Mouse (Mus musculus) MEL (cell line): Measurements from ENCODE around the gene Tmc6. TPM values are rescaled to one million over a fixed set of nuclear protein-coding genes. Genes with fewer than 3 reads are reported as not detected.
A peak's percentile ranks its signal among the peaks of the same experiment; 100 is the strongest.

Experiments
- DNase-seq: peaks from one replicate; pipeline ENCODE4 v3.0.0; 2011; ENCODE audit warnings: low read depth, low spot score
- H3K27ac ChIP-seq: 2 replicates; pipeline ENCODE4 v1.5.1; 2012; ENCODE audit warnings: low read depth, mild to moderate bottlenecking, control low read depth, low read length, moderate library complexity; ENCODE audit not compliant: control insufficient read depth
- H3K27me3 ChIP-seq, 2 experiments: fragments of 150-350 bp in 1 of 2; sonication (generic) in 1 of 2; 2 replicates each; pipeline ENCODE4 v1.6.1; 2012; ENCODE audit warnings: low read length in 2 of 2, mild to moderate bottlenecking in 2 of 2, improper control_type of control experiment in 1 of 2, moderate library complexity in 1 of 2; ENCODE audit not compliant: insufficient read depth in 2 of 2, control insufficient read depth in 1 of 2
- H3K36me3 ChIP-seq, 2 experiments: 2 replicates each; pipeline ENCODE4 v1.6.1; 2012 to 2014; ENCODE audit warnings: low read length in 2 of 2, improper control_type of control experiment in 1 of 2, inconsistent platforms in 1 of 2, mild to moderate bottlenecking in 1 of 2; ENCODE audit not compliant: insufficient read depth in 2 of 2, control insufficient read depth in 1 of 2
- H3K4me1 ChIP-seq, 2 experiments: fragments of 150-350 bp in 1 of 2; sonication (generic) in 1 of 2; 2 replicates each; pipeline ENCODE4 v1.6.1; 2012; ENCODE audit warnings: low read length in 2 of 2, improper control_type of control experiment in 1 of 2, mild to moderate bottlenecking in 1 of 2; ENCODE audit not compliant: insufficient read depth in 2 of 2, control insufficient read depth in 1 of 2
- H3K4me3 ChIP-seq, 2 experiments: fragments of 150-350 bp in 1 of 2; sonication (generic) in 1 of 2; 2 replicates each; pipeline ENCODE4 v1.5.1; 2012; ENCODE audit warnings: low read depth in 2 of 2, low read length in 2 of 2, mild to moderate bottlenecking in 2 of 2, moderate library complexity in 2 of 2, control low read depth in 1 of 2, improper control_type of control experiment in 1 of 2; ENCODE audit not compliant: control insufficient read depth in 1 of 2, insufficient read depth in 1 of 2
- H3K79me2 ChIP-seq: 2 replicates; pipeline ENCODE4 v1.6.1; 2012; ENCODE audit warnings: mild to moderate bottlenecking, low read length, moderate library complexity; ENCODE audit not compliant: control insufficient read depth, poor library complexity, insufficient read depth
- H3K9ac ChIP-seq: 2 replicates; pipeline ENCODE4 v1.6.1; 2012; ENCODE audit warnings: low read depth, mild to moderate bottlenecking, control low read depth, low read length, moderate library complexity; ENCODE audit not compliant: control insufficient read depth, poor library complexity, severe bottlenecking
- H3K9me3 ChIP-seq: fragments of 150-350 bp; sonication (generic); replicated peaks from 2 replicates; pipeline ENCODE4 v1.6.1; 2012; ENCODE audit warnings: mild to moderate bottlenecking, low read length, improper control_type of control experiment, moderate library complexity; ENCODE audit not compliant: insufficient read depth
- BHLHE40 ChIP-seq: IDR thresholded peaks from 2 replicates; pipeline ENCODE4 v1.6.1; 2012; ENCODE audit warnings: low read depth, mild to moderate bottlenecking, inconsistent platforms, low read length, improper control_type of control experiment, borderline replicate concordance
- CHD1 ChIP-seq: IDR thresholded peaks from 2 replicates; pipeline ENCODE4 v1.6.1; 2012; ENCODE audit warnings: low read depth, mild to moderate bottlenecking, inconsistent platforms, low read length, improper control_type of control experiment
- CHD2 ChIP-seq: IDR thresholded peaks from 2 replicates; pipeline ENCODE4 v1.6.1; 2011; ENCODE audit warnings: low read length, improper control_type of control experiment
- E2F4 ChIP-seq: IDR thresholded peaks from 2 replicates; pipeline ENCODE4 v1.6.1; 2011; ENCODE audit warnings: low read depth, low read length, improper control_type of control experiment, borderline replicate concordance
- ELF1 ChIP-seq: IDR thresholded peaks from 2 replicates; pipeline ENCODE4 v1.6.1; 2014; ENCODE audit warnings: low read depth, mild to moderate bottlenecking, inconsistent platforms, low read length, improper control_type of control experiment, moderate library complexity
- EP300 ChIP-seq, 2 experiments: IDR thresholded peaks; 2 replicates each; pipeline ENCODE4 v1.6.1; 2011; ENCODE audit warnings: improper control_type of control experiment in 2 of 2, low read length in 2 of 2, low read depth in 1 of 2, mild to moderate bottlenecking in 1 of 2
- ETS1 ChIP-seq: IDR thresholded peaks from 2 replicates; pipeline ENCODE4 v1.6.1; 2012; ENCODE audit warnings: low read depth, mild to moderate bottlenecking, inconsistent platforms, low read length, improper control_type of control experiment, moderate library complexity
- GABPA ChIP-seq: IDR thresholded peaks from 2 replicates; pipeline ENCODE4 v1.6.1; 2012; ENCODE audit warnings: low read depth, mild to moderate bottlenecking, inconsistent platforms, low read length, improper control_type of control experiment, moderate library complexity
- GATA1 ChIP-seq: IDR thresholded peaks from 2 replicates; pipeline ENCODE4 v1.6.1; 2011; ENCODE audit warnings: low read depth, low read length, improper control_type of control experiment
- HCFC1 ChIP-seq: IDR thresholded peaks from 2 replicates; pipeline ENCODE4 v1.6.1; 2012; ENCODE audit warnings: low read depth, mild to moderate bottlenecking, inconsistent platforms, low read length, improper control_type of control experiment, moderate library complexity
- MAFK ChIP-seq: IDR thresholded peaks from 2 replicates; pipeline ENCODE4 v1.6.1; 2011; ENCODE audit warnings: low read depth, mild to moderate bottlenecking, low read length, improper control_type of control experiment, borderline replicate concordance
- MAZ ChIP-seq: IDR thresholded peaks from 2 replicates; pipeline ENCODE4 v1.6.1; 2012; ENCODE audit warnings: low read depth, mild to moderate bottlenecking, inconsistent platforms, low read length, improper control_type of control experiment
- MEF2A ChIP-seq: IDR thresholded peaks from 2 replicates; pipeline ENCODE4 v1.6.1; 2014; ENCODE audit warnings: low read depth, mild to moderate bottlenecking, inconsistent platforms, low read length, improper control_type of control experiment; ENCODE audit not compliant: poor library complexity, insufficient replicate concordance, severe bottlenecking; ENCODE audit errors: extremely low read depth
- MXI1 ChIP-seq: IDR thresholded peaks from 2 replicates; pipeline ENCODE4 v1.6.1; 2011; ENCODE audit warnings: mild to moderate bottlenecking, low read depth, low read length, improper control_type of control experiment
- MYC ChIP-seq: IDR thresholded peaks from 2 replicates; pipeline ENCODE4 v1.6.1; 2011; ENCODE audit warnings: low read depth, mild to moderate bottlenecking, low read length, improper control_type of control experiment, moderate library complexity
- NRF1 ChIP-seq: IDR thresholded peaks from 2 replicates; pipeline ENCODE4 v1.6.1; 2014; ENCODE audit warnings: low read depth, mild to moderate bottlenecking, inconsistent platforms, low read length, improper control_type of control experiment, moderate library complexity; ENCODE audit not compliant: poor library complexity, insufficient read depth, severe bottlenecking
- POLR2A ChIP-seq, 2 experiments: IDR thresholded peaks; 2 replicates each; pipeline ENCODE4 v1.6.1; 2011 to 2012; ENCODE audit warnings: low read length in 2 of 2, mild to moderate bottlenecking in 2 of 2, control low read depth in 1 of 2, improper control_type of control experiment in 1 of 2, low read depth in 1 of 2, moderate library complexity in 1 of 2; ENCODE audit not compliant: control insufficient read depth in 1 of 2, insufficient read depth in 1 of 2, poor library complexity in 1 of 2
- POLR2AphosphoS2 ChIP-seq: IDR thresholded peaks from 2 replicates; pipeline ENCODE4 v1.6.1; 2011; ENCODE audit warnings: low read length, improper control_type of control experiment
- RAD21 ChIP-seq: IDR thresholded peaks from 2 replicates; pipeline ENCODE4 v1.6.1; 2011; ENCODE audit warnings: mild to moderate bottlenecking, low read depth, low read length, improper control_type of control experiment
- RCOR1 ChIP-seq: IDR thresholded peaks from 2 replicates; pipeline ENCODE4 v1.6.1; 2012; ENCODE audit warnings: low read depth, mild to moderate bottlenecking, inconsistent platforms, low read length, improper control_type of control experiment
- SIN3A ChIP-seq: IDR thresholded peaks from 2 replicates; pipeline ENCODE4 v1.6.1; 2012; ENCODE audit warnings: low read length, improper control_type of control experiment, inconsistent platforms
- SMC3 ChIP-seq: IDR thresholded peaks from 2 replicates; pipeline ENCODE4 v1.6.1; 2011; ENCODE audit warnings: low read depth, low read length, improper control_type of control experiment
- TAL1 ChIP-seq: IDR thresholded peaks from 2 replicates; pipeline ENCODE4 v1.6.1; 2012; ENCODE audit warnings: mild to moderate bottlenecking, inconsistent platforms, low read length, moderate library complexity, mixed read lengths
- TBP ChIP-seq: IDR thresholded peaks from 2 replicates; pipeline ENCODE4 v1.8.0; 2011; ENCODE audit warnings: low read depth, low read length, improper control_type of control experiment
- TCF12 ChIP-seq: IDR thresholded peaks from 2 replicates; pipeline ENCODE4 v1.6.1; 2014; ENCODE audit warnings: low read depth, mild to moderate bottlenecking, inconsistent platforms, low read length, improper control_type of control experiment, moderate library complexity
- USF1 ChIP-seq: IDR thresholded peaks from 2 replicates; pipeline ENCODE4 v1.6.1; 2014; ENCODE audit warnings: low read depth, mild to moderate bottlenecking, inconsistent platforms, low read length, improper control_type of control experiment, moderate library complexity
- ZKSCAN1 ChIP-seq: IDR thresholded peaks from 2 replicates; pipeline ENCODE4 v1.6.1; 2012; ENCODE audit warnings: low read depth, mild to moderate bottlenecking, inconsistent platforms, low read length, improper control_type of control experiment, moderate library complexity
- ZMIZ1 ChIP-seq: IDR thresholded peaks from 2 replicates; pipeline ENCODE4 v1.6.1; 2012; ENCODE audit warnings: low read depth, mild to moderate bottlenecking, inconsistent platforms, low read length, improper control_type of control experiment, moderate library complexity
- ZNF384 ChIP-seq: IDR thresholded peaks from 2 replicates; pipeline ENCODE4 v1.6.1; 2012; ENCODE audit warnings: low read depth, mild to moderate bottlenecking, inconsistent platforms, low read length, improper control_type of control experiment
- polyA plus RNA-seq, 2 experiments: library from polyadenylated mRNA; stranded (reverse) in 1 of 2; unstranded in 1 of 2; fragments of >175 nt in 1 of 2; fragments of >200 nt in 1 of 2; gene quantifications; 2 replicates each; pipeline versions ENCODE4 v1.2.1 to v1.2.4; 2012; ENCODE audit warnings: low replicate concordance in 2 of 2, low read depth in 1 of 2; ENCODE audit not compliant: insufficient read length in 2 of 2, insufficient read depth in 1 of 2, missing spikeins in 1 of 2
- total RNA-seq: library from RNA; depleted of rRNA; stranded (reverse); fragments of 300-350 nt; gene quantifications from 2 replicates; pipeline ENCODE4 v1.2.3, GENCODE M21; 2012

Tmc6 gene
- total and polyA plus RNA-seq, 3 experiments, result 48.8 to 61.2 TPM; not detected in 1

GRCm38 (mm10) chr11:117798160-117798541 lies 16.2 kb upstream of the Tmc6 start:
- Histone ChIP-seq H3K4me1 (peaks cover 11 to 27% of the 10 kb centered on the region in 2 experiments), H3K27ac (peak overlapping the region; percentile 37), H3K79me2 (no peaks in the 10 kb centered on the region), H3K9me3 (no peaks in the 10 kb centered on the region), H3K9ac (peak overlapping the region; percentile 23; the same call in 1 of the 2 replicates), H3K4me3 (0 out of 4 replicates have a peak overlapping the region, but pooled peaks of 1 of the 2 experiments have one; percentile 18), H3K27me3 (no peaks in the 10 kb centered on the region), H3K36me3 (peaks cover 0 to 20% of the 10 kb centered on the region in 2 experiments; a peak in 2 of 4 replicates)
- TF ChIP-seq MAFK, result no peak
- no peak for TF ChIP-seq CHD1
- no peak for TF ChIP-seq ZMIZ1
- TF ChIP-seq HCFC1, result peak; percentile 38; the same call in 1 of the 2 replicates
- peak; percentile 38; the same call in 1 of the 2 replicates for TF ChIP-seq ETS1
- TF ChIP-seq TAL1, result peak; percentile 31; the same call in 1 of the 2 replicates
- TF ChIP-seq TCF12, result peak; percentile 67
- TF ChIP-seq EP300 (IDR thresholded peaks at IDR 0.05; ENCODE audit: low read depth in 1 of 2, low read length in 2 of 2), result peak; percentile 67 to 77
- peak; percentile 20; the same call in 1 of the 2 replicates for TF ChIP-seq USF1
- TF ChIP-seq GATA1, result peak; percentile 91
- TF ChIP-seq BHLHE40, result peak; percentile 53; the same call in 1 of the 2 replicates
- TF ChIP-seq MYC, result 0 out of 2 replicates have a peak, but pooled peaks have one; percentile 7
- peak; percentile 82; the same call in 1 of the 2 replicates for TF ChIP-seq MAZ
- peak; percentile 58 for DNase-seq

GRCm38 (mm10) chr11:117797511-117798159 lies 15.6 kb upstream of the Tmc6 start, which contains the start of gene 6030468B19Rik:
TSS of gene 6030468B19Rik (plus strand) at chr11:117797660.
- peaks cover 0 to 20% of the 10 kb centered on the region in 2 experiments; a peak in 2 of 4 replicates for H3K36me3 ChIP-seq
- H3K4me1 ChIP-seq, result peaks cover 11 to 27% of the 10 kb centered on the region in 2 experiments
- peak; percentile 73 for DNase-seq
- no peaks in the 10 kb centered on the region for H3K79me2 ChIP-seq
- no peaks in the 10 kb centered on the region for H3K9me3 ChIP-seq
- peak within 1 kb of the TSS; percentile 37 for H3K27ac ChIP-seq
- peak within 1 kb of the TSS; percentile 17 to 18; a peak in 3 of 4 replicates for H3K4me3 ChIP-seq
- H3K27me3 ChIP-seq, result no peaks in the 10 kb centered on the region
- H3K9ac ChIP-seq, result peak within 1 kb of the TSS; percentile 23
- TF ChIP-seq TBP (0 out of 2 replicates have a peak, but pooled peaks have one; percentile 34), EP300 (IDR thresholded peaks at IDR 0.05; ENCODE audit: low read depth in 1 of 2, low read length in 2 of 2) (peak; percentile 41 to 78), MEF2A (no peak), HCFC1 (no peak), ZNF384 (no peak), SIN3A (peak; percentile 34; the same call in 1 of the 2 replicates), USF1 (no peak), MAZ (no peak), E2F4 (no peak), RCOR1 (no peak), ZMIZ1 (no peak), ELF1 (no peak), MXI1 (no peak), NRF1 (peak; percentile 37; the same call in 1 of the 2 replicates), ETS1 (no peak), CHD2 (no peak), SMC3 (no peak), CHD1 (no peak), GABPA (no peak), RAD21 (no peak), POLR2AphosphoS2 (no peak), ZKSCAN1 (no peak), POLR2A (IDR thresholded peaks at IDR 0.05; ENCODE audit: control insufficient read depth in 1 of 2, insufficient read depth in 1 of 2, low read depth in 1 of 2, low read length in 2 of 2, poor library complexity in 1 of 2) (peak in 1 of 2 experiments; percentile 19; a peak in 1 of 4 replicates)
